Mouse (Mus musculus): ENCODE data around the gene Ptpn12. TPM values are rescaled to one million over a fixed set of nuclear protein-coding genes. Genes with fewer than 3 reads are reported as not detected.

The Ptpn12 gene
- total RNA-seq, 2 experiments from 2014 or later, result 13.1 to 19.5 TPM

GRCm38 (mm10) chr5:21032626-21033025 is 23.1 kb downstream of the Ptpn12 start:
- no peak for DNase-seq (ENCODE audit: low spot score)

- DNase-seq (ENCODE audit: low spot score), result no peak
Observed at GRCm38 (mm10) chr5:21030226-21030625, 25.5 kb downstream of the Ptpn12 start.

GRCm38 (mm10) chr5:21017075-21017474 is 38.6 kb downstream of the Ptpn12 start:
- peak; percentile 14 for DNase-seq (ENCODE audit: low spot score)

GRCm38 (mm10) chr5:21010908-21011307 is 44.8 kb downstream of the Ptpn12 start:
- DNase-seq (ENCODE audit: low spot score), result no peak

GRCm38 (mm10) chr5:21002723-21003122 is 53.0 kb downstream of the Ptpn12 start:
- no peak for DNase-seq (ENCODE audit: low spot score)

GRCm38 (mm10) chr5:21001622-21002315 is 53.9 kb downstream of the Ptpn12 start:
- DNase-seq (ENCODE audit: low spot score), result no peak

- DNase-seq (ENCODE audit: low spot score), result no peak
Observed at GRCm38 (mm10) chr5:20998427-20998826, 57.3 kb downstream of the Ptpn12 start.

GRCm38 (mm10) chr5:20997555-20997954 is 58.2 kb downstream of the Ptpn12 start:
- no peak for DNase-seq (ENCODE audit: low spot score)

GRCm38 (mm10) chr5:20990062-20990809 is 65.5 kb downstream of the Ptpn12 start:
- no peak for DNase-seq (ENCODE audit: low spot score)

- no peak for DNase-seq (ENCODE audit: low spot score)
Observed at GRCm38 (mm10) chr5:20986271-20986670, 69.4 kb downstream of the Ptpn12 start.

- no peak for DNase-seq (ENCODE audit: low spot score)
Observed at GRCm38 (mm10) chr5:20983505-20983904, 72.2 kb downstream of the Ptpn12 start.

GRCm38 (mm10) chr5:20974690-20975089 is 81.0 kb downstream of the Ptpn12 start:
- DNase-seq (ENCODE audit: low spot score), result no peak

GRCm38 (mm10) chr5:20973999-20974398 is 81.7 kb downstream of the Ptpn12 start:
- DNase-seq (ENCODE audit: low spot score), result no peak

GRCm38 (mm10) chr5:20973069-20973468 is 82.6 kb downstream of the Ptpn12 start:
- no peak for DNase-seq (ENCODE audit: low spot score)

GRCm38 (mm10) chr5:20968963-20969362 is 86.7 kb downstream of the Ptpn12 start:
- peak; percentile 66 for DNase-seq (ENCODE audit: low spot score)

- DNase-seq (ENCODE audit: low spot score), result no peak
Observed at GRCm38 (mm10) chr5:20968493-20968892, 87.2 kb downstream of the Ptpn12 start.

GRCm38 (mm10) chr5:20967942-20968341 is 87.8 kb downstream of the Ptpn12 start:
- peak; percentile 34 for DNase-seq (ENCODE audit: low spot score)

GRCm38 (mm10) chr5:20964446-20964845 is 91.3 kb downstream of the Ptpn12 start:
- DNase-seq (ENCODE audit: low spot score), result no peak

- DNase-seq (ENCODE audit: low spot score), result no peak
Observed at GRCm38 (mm10) chr5:20963295-20963694, 92.4 kb downstream of the Ptpn12 start.

- no peak for DNase-seq (ENCODE audit: low spot score)
Observed at GRCm38 (mm10) chr5:20960927-20961326, 94.8 kb downstream of the Ptpn12 start.

GRCm38 (mm10) chr5:20956298-20956697 is 99.4 kb downstream of the Ptpn12 start, which contains the start of gene Rsbn1l:
Gene Rsbn1l, minus strand, starts transcription at chr5:20956398.
- DNase-seq (ENCODE audit: low spot score), result no peak

GRCm38 (mm10) chr5:20955114-20955835 is 100.4 kb downstream of the Ptpn12 start:
- DNase-seq (ENCODE audit: low spot score), result no peak
